In the genomic region with DNA sequence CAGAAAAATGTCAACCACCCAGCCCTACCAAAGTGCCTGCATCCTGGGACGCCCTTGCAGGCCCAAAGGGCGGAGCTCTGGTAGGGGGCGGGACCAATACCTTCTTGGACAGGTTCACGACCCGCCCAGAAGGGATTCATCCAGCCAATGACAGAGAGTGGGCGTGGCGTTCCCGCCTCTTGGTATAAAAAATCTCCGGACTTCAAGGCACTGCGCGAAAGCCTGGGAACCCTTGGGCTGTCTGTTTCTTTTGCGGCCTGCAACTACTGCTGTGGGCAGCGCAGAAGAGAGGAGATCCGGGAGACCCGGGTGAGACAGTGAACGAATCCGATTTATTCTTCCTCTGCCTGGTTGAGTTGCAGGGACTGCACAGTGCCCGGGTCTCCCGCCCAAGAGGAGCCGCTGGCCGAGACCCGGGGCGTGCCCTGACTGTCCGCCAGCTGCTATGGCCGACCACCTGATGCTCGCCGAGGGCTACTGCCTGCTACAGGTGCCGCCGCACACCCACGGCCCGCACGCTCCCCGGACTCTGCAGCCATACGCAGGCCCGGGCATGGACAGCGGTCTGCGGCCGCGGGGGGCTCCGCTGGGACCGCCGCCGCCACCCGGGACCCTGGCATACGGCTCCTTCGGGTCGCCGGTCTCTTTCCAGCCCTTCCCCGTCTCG, we compare ENCODE assay signal across 9 mouse cellular contexts. TPM values are rescaled to one million over a fixed set of nuclear protein-coding genes. Genes with fewer than 3 reads are reported as not detected.
DNase-seq lines count a peak whose midpoint lies in the region; ATAC-seq and TF ChIP-seq lines count a peak whose summit lies in the region.
"Had no signal": no experiment of that assay in that cellular context is flagged by ENCODE, and none has a peak within 500 bp of the region (broad histone marks: within the 10 kb centered on the region; RNA-seq: fewer than 3 reads in every experiment).

Gene Cited4 (plus strand): TSS at position 215 of the 667 bp plus-strand sequence.

- intact Hi-C loops in heart, postnatal 36 days (cut with DNase I), result loop anchor here (1.0 to 2.0 kb wide), 2 partner anchors 50 to 77 kb away; no protein-coding TSS in a partner anchor

- peak; percentile 80 for DNase-seq in G1E (ENCODE audit: low spot score)
- peak; percentile 91 for DNase-seq in cerebellum, adult 8-10 months
- peak; percentile 75 for DNase-seq in forebrain, postnatal 0 days
- DNase-seq in heart, postnatal 36 days, result peak; percentile 84 to 86
- peak; percentile 62 to 80 for DNase-seq in layer of hippocampus, adult 18-20 months (ENCODE audit: low spot score in 2 of 2)
- peak; percentile 94 to 96 for DNase-seq in lung, adult 18-20 months
- peak; percentile 93 for DNase-seq in testis, postnatal 14 days (ENCODE audit: low spot score)

- H3K27me3 ChIP-seq in G1E (ENCODE audit: insufficient read depth, low read length), result no peaks in the 10 kb centered on the region
- peaks cover 7% of the 10 kb centered on the region; the same call in 1 of the 2 replicates for H3K27me3 ChIP-seq in forebrain, postnatal 0 days (ENCODE audit: insufficient read depth, low read length)

- H3K4me3 ChIP-seq in G1E (ENCODE audit: low read depth, low read length), result peak within 1 kb of the TSS; percentile 95
- H3K4me3 ChIP-seq in forebrain, postnatal 0 days (ENCODE audit: low read depth, low read length), result peak within 1 kb of the TSS; percentile 56

- H3K9me3 ChIP-seq in G1E (replicated peaks), result no peaks in the 10 kb centered on the region
- no peaks in the 10 kb centered on the region for H3K9me3 ChIP-seq in forebrain, postnatal 0 days (ENCODE audit: low read length)

- H3K4me2 ChIP-seq in forebrain, postnatal 0 days (ENCODE audit: low read depth), result peak within 1 kb of the TSS; percentile 99

- ATAC-seq in G1E (ENCODE audit: extremely low read depth, insufficient number of reproducible peaks, low FRiP score, poor library complexity, severe bottlenecking), result peak; percentile 84
- peak; percentile 78 for ATAC-seq in forebrain, postnatal 0 days
- ATAC-seq in neutrophil, adult 5-6 weeks (ENCODE audit: extremely low read depth, insufficient number of reproducible peaks, low FRiP score, poor library complexity, severe bottlenecking), result peak; percentile 75

- peaks cover 69% of the 10 kb centered on the region for H3K4me1 ChIP-seq in G1E (ENCODE audit: insufficient read depth, low read depth, low read length)
- H3K4me1 ChIP-seq in forebrain, postnatal 0 days (ENCODE audit: insufficient read depth), result peaks cover 5% of the 10 kb centered on the region; the same call in 1 of the 2 replicates

- peaks cover 12% of the 10 kb centered on the region for H3K36me3 ChIP-seq in G1E (replicated peaks)
- H3K36me3 ChIP-seq in forebrain, postnatal 0 days (ENCODE audit: insufficient read depth), result no peaks in the 10 kb centered on the region

- WGBS in forebrain, postnatal 0 days, result 2% methylated on average over 48 of the region's 50 CpGs

- no peak for TF ChIP-seq CTCF in G1E (IDR thresholded peaks at IDR 0.05; ENCODE audit: low read depth, low read length)
- TF ChIP-seq CTCF in forebrain, postnatal 0 days (IDR thresholded peaks at IDR 0.05; ENCODE audit: low read depth), result no peak

- no peak within 1 kb of the TSS for H3K27ac ChIP-seq in forebrain, postnatal 0 days (ENCODE audit: low read depth, low read length)
- H3K27ac ChIP-seq: macrophage had no signal

- peak within 1 kb of the TSS; percentile 62 for H3K9ac ChIP-seq in forebrain, postnatal 0 days

RNA-seq across cellular contexts. Expression of gene Cited4, which starts in this region (rescaled TPM):
- 65.4 and 67.9 TPM in 2 replicates for total RNA-seq in G1E (2014; fragmentation: Nextera tagmentation)
- 82.3 and 128 TPM in 2 replicates for total RNA-seq in G1E (2017)
- polyA plus RNA-seq in G1E (2012), result 625 and 793 TPM in 2 replicates
- total RNA-seq in forebrain, postnatal 0 days (2014; rRNA removed), result 2.9 and 6.0 TPM in 2 replicates
- polyA plus RNA-seq in forebrain, postnatal 0 days (2015; fragmentation: Nextera tagmentation; extraction: Ambion mirVana), result 4.2 and 5.3 TPM in 2 replicates
- total RNA-seq in heart, postnatal 36 days (2021), result 10 to 100 TPM; 26.9 to 36.2 TPM
- total RNA-seq in layer of hippocampus, adult 18-20 months (2021), result 1 to 10 TPM; 1.4 to 1.7 TPM
- total RNA-seq in neutrophil, adult 5-6 weeks (2017), result 0.74 TPM in 1 of 2 replicates, not detected in the other
- polyA plus RNA-seq: macrophage had no signal

Comparison
In these comparisons a context has a peak if more than half of its experiments do, and no peak if none do; other contexts are left out.
1. RNA of gene Cited4 (polyA plus RNA-seq): 625 to 793 TPM in G1E; 4.2 to 5.3 TPM in forebrain, postnatal 0 days; every median in the first group is over 10 times any median in the second.
2. Peak in ATAC-seq in neutrophil, adult 5-6 weeks; RNA of the gene not detected or under 1 TPM.
3. Peak in every context shown above with its lines, with median percentiles within 50 percentile points of each other: ATAC-seq and DNase-seq.